Mouse (Mus musculus) bone marrow, adult 2 months (tissue): Measurements from ENCODE around the gene Ier2.
A peak's percentile ranks its signal among the peaks of the same experiment; 100 is the strongest.

ENCODE experiments used
- CTCF ChIP-seq: fragments of 200-500 bp; IDR thresholded peaks from 2 replicates; pipeline ENCODE4 v1.5.1; 2011; ENCODE audit warnings: low read length, control low read depth; ENCODE audit not compliant: control insufficient read depth, insufficient read depth
- POLR2A ChIP-seq: fragments of 200-500 bp; IDR thresholded peaks from 2 replicates; pipeline ENCODE4 v1.6.1; 2011; ENCODE audit warnings: low read depth, mild to moderate bottlenecking, control low read depth, low read length, borderline replicate concordance; ENCODE audit not compliant: control insufficient read depth

DNA sequence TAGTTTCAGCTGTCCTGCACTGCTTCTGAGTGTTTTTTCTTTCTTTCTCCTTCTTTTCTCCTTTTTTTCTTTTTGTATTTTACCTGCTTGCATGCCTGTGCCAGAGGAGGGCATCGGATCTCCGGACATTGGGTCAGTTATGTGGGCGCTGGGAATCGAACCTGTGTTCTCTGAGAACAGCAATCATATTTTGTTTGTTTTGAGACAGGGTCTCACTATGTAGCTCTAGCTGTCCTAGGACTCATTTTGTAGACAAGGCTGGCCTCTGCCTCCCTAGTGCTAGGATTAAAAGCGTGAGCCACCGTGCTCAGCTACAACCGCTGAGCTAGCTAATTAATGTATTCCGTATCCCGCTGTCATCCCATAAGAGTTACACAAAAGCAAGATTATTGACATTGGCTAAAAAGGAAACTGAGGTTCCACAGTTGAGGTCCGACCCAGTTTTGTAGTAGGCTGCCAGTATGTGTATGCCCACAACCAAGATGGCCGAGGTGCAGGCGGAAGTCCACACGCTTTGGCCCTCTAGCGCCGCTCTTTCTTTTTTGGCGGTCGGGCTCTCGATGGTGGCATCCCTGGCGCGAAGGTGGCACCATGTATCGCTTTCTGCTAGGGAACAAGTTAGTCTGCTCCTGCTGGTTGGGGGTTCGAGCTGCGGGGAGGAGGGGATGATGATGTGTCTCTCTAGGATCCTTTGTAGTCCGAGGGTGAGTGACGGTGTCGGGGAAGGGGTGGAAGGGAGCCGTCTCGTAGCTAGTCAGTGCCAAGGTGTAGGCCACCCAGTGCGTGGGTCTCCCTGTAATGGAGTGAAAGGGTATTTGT, 2.1 kb upstream of the Ier2 start:
- TF ChIP-seq POLR2A = peak; percentile 72; the same call in 1 of the 2 replicates
- peak; percentile 58; the same call in 1 of the 2 replicates for TF ChIP-seq CTCF
